In the genomic region with DNA sequence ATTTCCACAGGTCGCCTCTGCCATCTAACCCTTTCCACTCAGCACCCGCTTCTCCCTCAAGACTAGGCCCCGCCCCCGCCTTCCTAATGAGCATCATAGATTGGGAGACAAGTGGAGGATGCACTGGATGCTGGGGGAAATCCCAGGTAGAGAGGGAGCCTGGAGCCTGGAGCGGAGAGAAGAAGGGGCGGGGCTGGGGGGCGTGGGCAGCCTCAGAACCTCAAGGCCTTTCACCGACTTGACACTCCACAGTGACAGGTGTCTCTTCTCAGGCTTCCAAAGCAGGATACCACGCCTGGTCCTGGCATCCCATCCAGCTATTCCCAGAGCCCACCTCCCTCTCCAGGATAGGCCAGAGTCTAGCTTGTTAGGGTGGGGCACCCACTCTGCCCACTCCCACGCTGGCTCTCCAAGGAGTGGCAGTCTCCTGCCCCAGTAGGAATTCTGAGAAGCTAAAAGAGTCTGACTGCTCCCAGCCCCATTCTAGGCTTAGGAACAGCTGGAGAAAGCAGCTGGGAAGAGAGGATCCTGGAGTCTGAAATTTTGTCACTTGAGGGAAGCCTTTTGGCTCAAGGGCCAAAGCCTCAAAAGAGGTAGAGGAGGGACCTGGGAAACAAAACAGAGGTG, we compare ENCODE assay signal across 8 mouse cellular contexts. TPM values are rescaled to one million over a fixed set of nuclear protein-coding genes. Genes with fewer than 3 reads are reported as not detected.
A peak's percentile ranks its signal among the peaks of the same experiment; 100 is the strongest.
DNase-seq lines count a peak whose midpoint lies in the region; ATAC-seq and TF ChIP-seq lines count a peak whose summit lies in the region.

No protein-coding gene starts in this region.

- H3K4me1 ChIP-seq in kidney, embryonic 16.5 days (ENCODE audit: insufficient read depth, low read length): peaks cover 37% of the 10 kb centered on the region
- no peaks in the 10 kb centered on the region for H3K4me1 ChIP-seq in kidney, adult 2 months (ENCODE audit: control insufficient read depth, insufficient read depth, low read length)
- peaks cover 33% of the 10 kb centered on the region for H3K4me1 ChIP-seq in cerebellum, adult 2 months (ENCODE audit: control insufficient read depth, insufficient read depth, low read length)
- peaks cover 56% of the 10 kb centered on the region for H3K4me1 ChIP-seq in heart, embryonic 13.5 days
- H3K4me1 ChIP-seq in limb, embryonic 13.5 days: peaks cover 43% of the 10 kb centered on the region

- TF ChIP-seq POLR2A in kidney, adult 2 months (IDR thresholded peaks at IDR 0.05; ENCODE audit: low read depth, low read length): no peak
- TF ChIP-seq POLR2A in cerebellum, adult 2 months (IDR thresholded peaks at IDR 0.05; ENCODE audit: borderline replicate concordance, insufficient read depth, low read length): no peak

- 8% methylated on average over 10 of the region's 10 CpGs for WGBS in kidney, embryonic 16.5 days
- 32% methylated on average over 10 of the region's 10 CpGs for WGBS in kidney, adult 2 months
- 25% methylated on average over 10 of the region's 10 CpGs for WGBS in cerebellum, adult 2 months
- 16% methylated on average over 10 of the region's 10 CpGs for WGBS in heart, embryonic 13.5 days
- 17% methylated on average over 8 of the region's 10 CpGs for WGBS in limb, embryonic 13.5 days

- no peaks in the 10 kb centered on the region for H3K9me3 ChIP-seq in kidney, embryonic 16.5 days (ENCODE audit: low read length)
- no peaks in the 10 kb centered on the region for H3K9me3 ChIP-seq in heart, embryonic 13.5 days
- no peaks in the 10 kb centered on the region for H3K9me3 ChIP-seq in limb, embryonic 13.5 days

- peak overlapping the region; percentile 89 for H3K4me3 ChIP-seq in kidney, embryonic 16.5 days (ENCODE audit: low read length)
- no peak overlapping the region for H3K4me3 ChIP-seq in kidney, adult 2 months (ENCODE audit: insufficient read depth, low read depth, low read length)
- H3K4me3 ChIP-seq in cerebellum, adult 2 months (replicated peaks; ENCODE audit: insufficient read depth, low read depth, low read length): peak overlapping the region; percentile 80
- H3K4me3 ChIP-seq in heart, embryonic 13.5 days: peak overlapping the region; percentile 88
- H3K4me3 ChIP-seq in limb, embryonic 13.5 days: peak overlapping the region; percentile 93

- H3K9ac ChIP-seq in kidney, embryonic 16.5 days (replicated peaks; ENCODE audit: low read length): peak overlapping the region; percentile 98; the same call in 1 of the 2 replicates
- peak overlapping the region; percentile 99 for H3K9ac ChIP-seq in heart, embryonic 13.5 days
- H3K9ac ChIP-seq in limb, embryonic 13.5 days: peak overlapping the region; percentile 97

- DNase-seq in kidney, adult 2 months: no peak
- peak in 1 of 2 experiments; percentile 31 for DNase-seq in cerebellum, adult 2 months
- peak; percentile 55 for DNase-seq in retina, embryonic 14.5 days (ENCODE audit: low spot score)
- DNase-seq in urinary bladder, postnatal 25 days (ENCODE audit: low spot score): no peak

- peak; percentile 57 for ATAC-seq in kidney, embryonic 16.5 days (ENCODE audit: low FRiP score, low TSS enrichment)
- no peak for ATAC-seq in heart, embryonic 13.5 days (ENCODE audit: extremely low read depth, insufficient number of reproducible peaks, low FRiP score, low TSS enrichment)
- ATAC-seq in limb, embryonic 13.5 days (ENCODE audit: low FRiP score, low read depth): peak; percentile 62
- ATAC-seq in megakaryocyte, adult 5-6 weeks (ENCODE audit: poor library complexity, severe bottlenecking): no peak

- peak overlapping the region; percentile 91 for H3K27ac ChIP-seq in kidney, embryonic 16.5 days (ENCODE audit: low read length)
- no peak overlapping the region for H3K27ac ChIP-seq in kidney, adult 2 months (ENCODE audit: insufficient read depth, low read depth, low read length)
- no peak overlapping the region for H3K27ac ChIP-seq in cerebellum, adult 2 months (ENCODE audit: insufficient read depth, low read length)
- peak overlapping the region; percentile 92 for H3K27ac ChIP-seq in heart, embryonic 13.5 days (replicated peaks)
- H3K27ac ChIP-seq in limb, embryonic 13.5 days: peak overlapping the region; percentile 94

- H3K27me3 ChIP-seq in kidney, embryonic 16.5 days (ENCODE audit: insufficient read depth, low read length): no peaks in the 10 kb centered on the region
- H3K27me3 ChIP-seq in kidney, adult 2 months (replicated peaks; ENCODE audit: control insufficient read depth, insufficient read depth, low read length): peaks cover 2% of the 10 kb centered on the region
- H3K27me3 ChIP-seq in cerebellum, adult 2 months (ENCODE audit: control insufficient read depth, insufficient read depth, low read length): no peaks in the 10 kb centered on the region
- peaks cover 22% of the 10 kb centered on the region for H3K27me3 ChIP-seq in heart, embryonic 13.5 days (replicated peaks)
- H3K27me3 ChIP-seq in limb, embryonic 13.5 days: peaks cover 23% of the 10 kb centered on the region

- TF ChIP-seq CTCF in kidney, adult 2 months (conservative IDR thresholded peaks at IDR 0.05; ENCODE audit: insufficient read depth, insufficient read length, low read depth, low read length): no peak
- no peak for TF ChIP-seq CTCF in cerebellum, adult 2 months (IDR thresholded peaks at IDR 0.05; ENCODE audit: borderline replicate concordance, insufficient read depth, low read depth, low read length)

- peak overlapping the region; percentile 80 for H3K4me2 ChIP-seq in kidney, embryonic 16.5 days (replicated peaks; ENCODE audit: low read depth, low read length)
- H3K4me2 ChIP-seq in heart, embryonic 13.5 days: peak overlapping the region; percentile 76
- H3K4me2 ChIP-seq in limb, embryonic 13.5 days (replicated peaks): peak overlapping the region; percentile 74

- H3K36me3 ChIP-seq in kidney, embryonic 16.5 days (ENCODE audit: insufficient read depth, low read length): peaks cover 19% of the 10 kb centered on the region
- H3K36me3 ChIP-seq in kidney, adult 2 months (ENCODE audit: control insufficient read depth, insufficient read depth, low read length): no peaks in the 10 kb centered on the region
- peaks cover 35% of the 10 kb centered on the region for H3K36me3 ChIP-seq in heart, embryonic 13.5 days
- H3K36me3 ChIP-seq in limb, embryonic 13.5 days: peaks cover 33% of the 10 kb centered on the region

RNA-seq across cellular contexts. Expression of a gene that starts 2.1 kb away (rescaled TPM):
- polyA plus RNA-seq in kidney, embryonic 16.5 days (2015; fragmentation: Nextera tagmentation; extraction: Ambion mirVana): 5.3 and 5.8 TPM in 2 replicates
- polyA plus RNA-seq in kidney, adult 2 months (2012; rRNA removed): 18.9 and 20.4 TPM in 2 replicates
- 57.8 and 60.3 TPM in 2 replicates for polyA plus RNA-seq in cerebellum, adult 2 months (2012; rRNA removed)
- polyA plus RNA-seq in heart, embryonic 13.5 days (2015; fragmentation: Nextera tagmentation; extraction: Ambion mirVana): 2.8 and 2.9 TPM in 2 replicates
- 4.4 and 4.8 TPM in 2 replicates for polyA plus RNA-seq in limb, embryonic 13.5 days (2015; fragmentation: Nextera tagmentation; extraction: Ambion mirVana)
- 0.09 TPM in 1 of 2 replicates, not detected in the other for total RNA-seq in megakaryocyte, adult 5-6 weeks (2015)
- total RNA-seq in megakaryocyte, adult 5-6 weeks (2017): not detected in 2 replicates

RNA-seq across cellular contexts. Expression of a gene that starts 15.3 kb away (rescaled TPM):
- polyA plus RNA-seq in kidney, embryonic 16.5 days (2015; fragmentation: Nextera tagmentation; extraction: Ambion mirVana): 208 and 213 TPM in 2 replicates
- polyA plus RNA-seq in kidney, adult 2 months (2012; rRNA removed): 184 and 195 TPM in 2 replicates
- 58.4 TPM in 2 replicates for polyA plus RNA-seq in cerebellum, adult 2 months (2012; rRNA removed)
- 220 and 224 TPM in 2 replicates for polyA plus RNA-seq in heart, embryonic 13.5 days (2015; fragmentation: Nextera tagmentation; extraction: Ambion mirVana)
- polyA plus RNA-seq in limb, embryonic 13.5 days (2015; fragmentation: Nextera tagmentation; extraction: Ambion mirVana): 141 and 149 TPM in 2 replicates
- 509 and 566 TPM in 2 replicates for total RNA-seq in megakaryocyte, adult 5-6 weeks (2015)
- 201 and 225 TPM in 2 replicates for total RNA-seq in megakaryocyte, adult 5-6 weeks (2017)

RNA-seq across cellular contexts. Expression of a gene that starts 24.5 kb away (rescaled TPM):
- polyA plus RNA-seq in kidney, embryonic 16.5 days (2015; fragmentation: Nextera tagmentation; extraction: Ambion mirVana): 10.2 and 10.8 TPM in 2 replicates
- polyA plus RNA-seq in kidney, adult 2 months (2012; rRNA removed): 14.9 and 16.0 TPM in 2 replicates
- 2.8 and 4.0 TPM in 2 replicates for polyA plus RNA-seq in cerebellum, adult 2 months (2012; rRNA removed)
- polyA plus RNA-seq in heart, embryonic 13.5 days (2015; fragmentation: Nextera tagmentation; extraction: Ambion mirVana): 10.5 and 11.3 TPM in 2 replicates
- 4.4 and 6.1 TPM in 2 replicates for polyA plus RNA-seq in limb, embryonic 13.5 days (2015; fragmentation: Nextera tagmentation; extraction: Ambion mirVana)
- 13.2 and 16.0 TPM in 2 replicates for total RNA-seq in megakaryocyte, adult 5-6 weeks (2015)
- total RNA-seq in megakaryocyte, adult 5-6 weeks (2017): 13.2 and 17.9 TPM in 2 replicates

RNA-seq across cellular contexts. Expression of a gene that starts 37.6 kb away (rescaled TPM):
- polyA plus RNA-seq in kidney, embryonic 16.5 days (2015; fragmentation: Nextera tagmentation; extraction: Ambion mirVana): 337 and 360 TPM in 2 replicates
- 1,128 and 1,486 TPM in 2 replicates for polyA plus RNA-seq in kidney, adult 2 months (2012; rRNA removed)
- 124 and 126 TPM in 2 replicates for polyA plus RNA-seq in cerebellum, adult 2 months (2012; rRNA removed)
- 287 and 294 TPM in 2 replicates for polyA plus RNA-seq in heart, embryonic 13.5 days (2015; fragmentation: Nextera tagmentation; extraction: Ambion mirVana)
- 173 and 180 TPM in 2 replicates for polyA plus RNA-seq in limb, embryonic 13.5 days (2015; fragmentation: Nextera tagmentation; extraction: Ambion mirVana)
- total RNA-seq in megakaryocyte, adult 5-6 weeks (2015): 41.5 and 47.5 TPM in 2 replicates
- total RNA-seq in megakaryocyte, adult 5-6 weeks (2017): 20.5 and 22.8 TPM in 2 replicates

RNA-seq across cellular contexts. Expression of a gene that starts 52.2 kb away (rescaled TPM):
- 3.3 and 3.9 TPM in 2 replicates for polyA plus RNA-seq in kidney, embryonic 16.5 days (2015; fragmentation: Nextera tagmentation; extraction: Ambion mirVana)
- polyA plus RNA-seq in kidney, adult 2 months (2012; rRNA removed): 2.6 and 3.4 TPM in 2 replicates
- polyA plus RNA-seq in cerebellum, adult 2 months (2012; rRNA removed): 446 and 460 TPM in 2 replicates
- 1.1 and 1.7 TPM in 2 replicates for polyA plus RNA-seq in heart, embryonic 13.5 days (2015; fragmentation: Nextera tagmentation; extraction: Ambion mirVana)
- 1.3 and 1.4 TPM in 2 replicates for polyA plus RNA-seq in limb, embryonic 13.5 days (2015; fragmentation: Nextera tagmentation; extraction: Ambion mirVana)
- not detected in 2 replicates for total RNA-seq in megakaryocyte, adult 5-6 weeks (2015)
- total RNA-seq in megakaryocyte, adult 5-6 weeks (2017): not detected in 2 replicates

Comparison
In these comparisons a context has a peak if more than half of its experiments do, and no peak if none do; other contexts are left out.
1. H3K27ac ChIP-seq: peak in kidney, embryonic 16.5 days (single experiment), heart, embryonic 13.5 days (single experiment) and limb, embryonic 13.5 days (single experiment); none in kidney, adult 2 months (single experiment) and cerebellum, adult 2 months (single experiment).
2. ATAC-seq: peak in kidney, embryonic 16.5 days (single experiment) and limb, embryonic 13.5 days (single experiment); none in heart, embryonic 13.5 days (single experiment) and megakaryocyte, adult 5-6 weeks (single experiment).
3. Peak in every context shown above with its lines, with median percentiles within 50 percentile points of each other: H3K4me2 ChIP-seq and H3K9ac ChIP-seq.